ENCODE assay signal across 16 mouse cellular contexts in the genomic region with DNA sequence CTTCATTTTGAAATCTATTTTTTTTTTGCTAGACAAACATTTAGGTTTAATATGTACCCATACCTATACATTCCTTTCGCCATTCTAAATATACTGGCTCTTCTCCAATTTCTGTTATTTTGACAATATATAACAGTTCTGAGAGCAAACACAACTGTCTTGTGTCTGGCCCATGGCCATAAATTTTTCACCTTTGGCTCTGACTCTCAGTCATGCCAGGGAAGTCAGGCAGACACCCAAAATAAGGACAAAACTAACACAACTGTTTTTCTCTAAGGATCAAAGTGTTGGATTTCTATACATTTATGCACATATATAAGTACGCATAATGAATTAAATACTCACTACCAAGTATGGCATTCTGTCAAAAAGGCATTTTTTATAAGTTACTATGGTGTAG.
"Had no signal": no experiment of that assay in that cellular context is flagged by ENCODE, and none has a peak within 500 bp of the region (broad histone marks: within the 10 kb centered on the region; RNA-seq: fewer than 3 reads in every experiment).

No protein-coding gene starts in this region.

- H3K4me3 ChIP-seq: limb, embryonic 13.5 days; midbrain, embryonic 10.5 days; myocyte; neural tube, embryonic 15.5 days had no signal

- DNase-seq: layer of hippocampus, adult 9-11 months; left cerebral cortex, postnatal 4 days; lung, adult 18-20 months; lung, postnatal 4 days; midbrain, embryonic 14.5 days; right cerebral cortex, adult 18-20 months; right cerebral cortex, postnatal 25 days; thymus, postnatal 4 days had no signal

- H3K27ac ChIP-seq: limb, embryonic 13.5 days; liver, embryonic 14.5 days; midbrain, embryonic 10.5 days; neural tube, embryonic 15.5 days; stomach, postnatal 0 days had no signal

- H3K9me3 ChIP-seq: limb, embryonic 13.5 days; midbrain, embryonic 10.5 days; neural tube, embryonic 15.5 days had no signal

- H3K4me1 ChIP-seq: limb, embryonic 13.5 days had no signal

- H3K4me2 ChIP-seq: limb, embryonic 13.5 days; neural tube, embryonic 15.5 days had no signal

- H3K36me3 ChIP-seq: limb, embryonic 13.5 days; midbrain, embryonic 10.5 days; neural tube, embryonic 15.5 days had no signal

- ATAC-seq: intestine, postnatal 0 days; lung, postnatal 0 days had no signal

- H3K27me3 ChIP-seq: limb, embryonic 13.5 days; neural tube, embryonic 15.5 days had no signal

- H3K9ac ChIP-seq: limb, embryonic 13.5 days; liver, embryonic 14.5 days; neural tube, embryonic 15.5 days had no signal
